Comparison of ENCODE assay signal across 19 mouse cellular contexts in genomic region chr14:27130676-27131075, GRCm38 (mm10).
"Had no signal": no experiment of that assay in that cellular context is flagged by ENCODE, and none has a peak within 500 bp of the region (broad histone marks: within the 10 kb centered on the region; RNA-seq: fewer than 3 reads in every experiment).

No protein-coding gene starts in this region.

- H3K4me3 ChIP-seq: heart, embryonic 13.5 days; heart, embryonic 15.5 days; hindbrain, embryonic 13.5 days; intestine, embryonic 15.5 days; limb, embryonic 13.5 days; limb, embryonic 15.5 days; liver, embryonic 12.5 days had no signal

- H3K27me3 ChIP-seq: heart, embryonic 13.5 days; heart, embryonic 15.5 days; intestine, embryonic 15.5 days; limb, embryonic 13.5 days; limb, embryonic 15.5 days had no signal

- H3K4me1 ChIP-seq: heart, embryonic 13.5 days; heart, embryonic 15.5 days; hindbrain, embryonic 13.5 days; intestine, embryonic 15.5 days; limb, embryonic 13.5 days; limb, embryonic 15.5 days; liver, embryonic 12.5 days had no signal

- H3K27ac ChIP-seq: heart, embryonic 13.5 days; heart, embryonic 15.5 days; hindbrain, embryonic 13.5 days; intestine, embryonic 15.5 days; limb, embryonic 13.5 days; limb, embryonic 15.5 days; liver, embryonic 12.5 days; liver, embryonic 14.5 days had no signal

- H3K36me3 ChIP-seq: heart, embryonic 15.5 days; hindbrain, embryonic 13.5 days; intestine, embryonic 15.5 days; limb, embryonic 13.5 days; limb, embryonic 15.5 days; liver, embryonic 12.5 days had no signal

- DNase-seq: gastrocnemius, postnatal 14 days; gastrocnemius, postnatal 36 days; heart, adult 18-20 months; heart, postnatal 14 days; heart, postnatal 36 days; kidney, adult 18-20 months; kidney, postnatal 10 days; kidney, postnatal 25 days; layer of hippocampus, adult 9-11 months; layer of hippocampus, postnatal 36 days; left cerebral cortex, postnatal 4 days had no signal
